Mouse (Mus musculus) heart, adult 2 months (tissue): ENCODE measurements around the gene Slc25a29.

ENCODE experiments used
- CTCF ChIP-seq: fragments of 200-600 bp; IDR thresholded peaks from 2 replicates; pipeline ENCODE4 v1.8.1; 2022; ENCODE audit warnings: antibody characterized with exemption, mild to moderate bottlenecking, moderate library complexity
- POLR2A ChIP-seq: fragments of 200-500 bp; IDR thresholded peaks from 2 replicates; pipeline ENCODE4 v1.6.1; 2011; ENCODE audit warnings: mild to moderate bottlenecking, low read depth, low read length, control low read depth; ENCODE audit not compliant: insufficient read depth

- no peak for TF ChIP-seq CTCF
- TF ChIP-seq POLR2A = no peak
These were observed 9.3 kb downstream of the Slc25a29 start for GRCm38 (mm10) chr12:108826282-108826957.
